8 mouse cellular contexts compared by ENCODE assay signal in the genomic region with DNA sequence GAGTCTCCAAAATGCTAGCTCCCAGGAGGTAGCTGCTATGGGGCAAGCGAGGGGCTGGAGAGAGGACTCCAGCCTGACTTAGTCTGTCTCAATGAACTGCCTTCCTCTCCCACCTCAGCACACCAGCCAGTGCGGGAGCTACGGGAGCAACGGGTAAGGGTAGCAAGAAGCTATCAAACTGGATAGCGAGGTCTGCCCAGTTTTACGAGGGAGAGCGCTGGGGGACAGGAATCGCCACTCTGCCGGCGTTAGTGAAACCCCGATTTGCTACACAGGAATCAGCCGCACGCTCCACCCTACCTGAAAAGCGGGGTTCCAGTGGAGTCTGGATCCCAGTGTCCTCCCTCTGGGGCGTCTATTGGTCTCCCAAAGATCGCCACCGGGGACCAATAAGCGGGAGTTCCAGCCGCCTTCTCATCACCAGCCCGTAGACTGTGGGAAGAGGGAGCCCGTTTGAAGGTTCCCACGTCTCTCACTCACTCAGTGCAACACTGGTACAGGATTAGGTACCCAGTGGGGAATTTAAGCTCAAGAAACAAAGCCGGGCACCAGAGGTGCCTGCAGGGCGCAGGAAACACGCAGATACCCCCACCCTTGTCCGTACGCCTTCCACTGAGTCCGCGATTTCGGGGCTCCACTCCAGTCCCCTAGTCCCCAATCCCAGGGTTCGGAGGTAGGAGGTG. TPM values are rescaled to one million over a fixed set of nuclear protein-coding genes. Genes with fewer than 3 reads are reported as not detected.
DNase-seq lines count a peak whose midpoint lies in the region; ATAC-seq and TF ChIP-seq lines count a peak whose summit lies in the region.

No protein-coding gene starts in this region.

- intact Hi-C loops in gastrocnemius, adult 2 months (cut with DNase I): no loop called here
- intact Hi-C loops in gastrocnemius, postnatal 14 days (cut with DNase I; ENCODE audit: low total_unique reads): loop anchor here (10.0 kb wide), 1 partner anchor 110 kb away; no protein-coding TSS in a partner anchor
- intact Hi-C loops in gastrocnemius, postnatal 36 days (cut with DNase I): no loop called here

- peaks cover 4% of the 10 kb centered on the region; the same call in 1 of the 2 replicates for H3K27me3 ChIP-seq in forebrain, embryonic 11.5 days (ENCODE audit: control insufficient read depth, insufficient read depth, low read length)
- H3K27me3 ChIP-seq in limb, embryonic 11.5 days (ENCODE audit: control insufficient read depth, insufficient read depth, low read length): 0 out of 2 replicates have a peak, but pooled peaks cover 6% of the 10 kb centered on the region

- H3K36me3 ChIP-seq in forebrain, embryonic 11.5 days (ENCODE audit: control insufficient read depth, insufficient read depth, low read length): no peaks in the 10 kb centered on the region
- no peaks in the 10 kb centered on the region for H3K36me3 ChIP-seq in limb, embryonic 11.5 days (ENCODE audit: control insufficient read depth, insufficient read depth, low read length)

- H3K27ac ChIP-seq in gastrocnemius, adult 2 months: no peak overlapping the region
- H3K27ac ChIP-seq in forebrain, embryonic 11.5 days (ENCODE audit: low read depth, low read length): no peak overlapping the region
- H3K27ac ChIP-seq in limb, embryonic 11.5 days (replicated peaks; ENCODE audit: low read depth, low read length): no peak overlapping the region
- H3K27ac ChIP-seq in olfactory bulb, adult 2 months (ENCODE audit: insufficient read depth, low read depth, low read length): 0 out of 2 replicates have a peak overlapping the region, but pooled peaks have one; percentile 12

- no peak for TF ChIP-seq CTCF in gastrocnemius, adult 2 months (IDR thresholded peaks at IDR 0.05)
- TF ChIP-seq CTCF in olfactory bulb, adult 2 months (IDR thresholded peaks at IDR 0.05; ENCODE audit: insufficient read depth, low read depth, low read length): no peak

- H3K9ac ChIP-seq in forebrain, embryonic 11.5 days (ENCODE audit: low read length): peak overlapping the region; percentile 59
- H3K9ac ChIP-seq in limb, embryonic 11.5 days (ENCODE audit: low read length): peak overlapping the region; percentile 38

- peak overlapping the region; percentile 96 for H3K4me2 ChIP-seq in forebrain, embryonic 11.5 days (ENCODE audit: low read depth, low read length, severe bottlenecking)
- peak overlapping the region; percentile 85 for H3K4me2 ChIP-seq in limb, embryonic 11.5 days (ENCODE audit: low read depth, severe bottlenecking)

- H3K4me1 ChIP-seq in forebrain, embryonic 11.5 days (replicated peaks; ENCODE audit: control insufficient read depth, insufficient read depth, low read length): 0 out of 2 replicates have a peak, but pooled peaks cover 1% of the 10 kb centered on the region
- no peaks in the 10 kb centered on the region for H3K4me1 ChIP-seq in limb, embryonic 11.5 days (ENCODE audit: control insufficient read depth, insufficient read depth, low read length)
- peaks cover 12% of the 10 kb centered on the region for H3K4me1 ChIP-seq in olfactory bulb, adult 2 months (ENCODE audit: control insufficient read depth, insufficient read depth, low read length)

- H3K4me3 ChIP-seq in gastrocnemius, adult 2 months: peak overlapping the region; percentile 59
- H3K4me3 ChIP-seq in forebrain, embryonic 11.5 days (ENCODE audit: low read depth, low read length): peak overlapping the region; percentile 57
- peak overlapping the region; percentile 34 for H3K4me3 ChIP-seq in limb, embryonic 11.5 days (ENCODE audit: low read depth, low read length)
- H3K4me3 ChIP-seq in olfactory bulb, adult 2 months (ENCODE audit: insufficient read depth, low read depth, low read length): peak overlapping the region; percentile 67

- no peak for DNase-seq in gastrocnemius, adult 2 months
- no peak for DNase-seq in gastrocnemius, postnatal 14 days
- DNase-seq in Muller cell, postnatal 12 days (ENCODE audit: inconsistent ontology term): peak; percentile 43
- DNase-seq in forebrain, embryonic 11.5 days (ENCODE audit: low spot score): no peak
- DNase-seq in limb, embryonic 11.5 days (ENCODE audit: low spot score): peak; percentile 56
- DNase-seq in lung, postnatal 25 days (ENCODE audit: low spot score): no peak
- no peak for DNase-seq in gastrocnemius, postnatal 36 days

- under 1% methylated on average over 31 of the region's 31 CpGs for WGBS in forebrain, embryonic 11.5 days
- under 1% methylated on average over 31 of the region's 31 CpGs for WGBS in limb, embryonic 11.5 days
- under 1% methylated on average over 31 of the region's 31 CpGs for WGBS in olfactory bulb, adult 2 months

- no peak for TF ChIP-seq POLR2A in olfactory bulb, adult 2 months (IDR thresholded peaks at IDR 0.05; ENCODE audit: insufficient read depth, low read depth, low read length)

- ATAC-seq in forebrain, embryonic 11.5 days (replicated peaks; ENCODE audit: low FRiP score): peak; percentile 68
- ATAC-seq in limb, embryonic 11.5 days (ENCODE audit: insufficient number of reproducible peaks, low FRiP score, low TSS enrichment, low read depth): peak; percentile 52

- H3K9me3 ChIP-seq in forebrain, embryonic 11.5 days (ENCODE audit: control insufficient read depth, low read length): no peaks in the 10 kb centered on the region
- no peaks in the 10 kb centered on the region for H3K9me3 ChIP-seq in limb, embryonic 11.5 days (ENCODE audit: control insufficient read depth, low read length)

RNA-seq across cellular contexts. Expression of a gene that starts 0.6 kb away (rescaled TPM):
- not detected for total RNA-seq in gastrocnemius, adult 2 months (2021)
- not detected for total RNA-seq in gastrocnemius, postnatal 14 days (2021)
- 3.3 TPM in 2 replicates for polyA plus RNA-seq in forebrain, embryonic 11.5 days (2014; fragmentation: Nextera tagmentation; extraction: Ambion mirVana)
- polyA plus RNA-seq in limb, embryonic 11.5 days (2014; fragmentation: Nextera tagmentation; extraction: Ambion mirVana): 2.0 and 2.7 TPM in 2 replicates
- not detected in 2 replicates for polyA plus RNA-seq in olfactory bulb, adult 2 months (2012; ENCODE audit: insufficient read depth, insufficient read length, low replicate concordance, missing spikeins)
- under 1 TPM in 1 of 2 experiments, not detected in 1; 0.05 TPM for total RNA-seq in gastrocnemius, postnatal 36 days (2021)

Comparison
In these comparisons a context has a peak if more than half of its experiments do, and no peak if none do; other contexts are left out.
1. DNase-seq: peak in Muller cell, postnatal 12 days (single experiment) and limb, embryonic 11.5 days (single experiment); none in gastrocnemius, adult 2 months (single experiment), gastrocnemius, postnatal 14 days (single experiment), forebrain, embryonic 11.5 days (single experiment), lung, postnatal 25 days (single experiment) and gastrocnemius, postnatal 36 days (0 of 2).
2. Peak in every context shown above with its lines, with median percentiles within 50 percentile points of each other: H3K4me3 ChIP-seq.